Mouse (Mus musculus): ENCODE results near the gene Vmn1r188.

DNA sequence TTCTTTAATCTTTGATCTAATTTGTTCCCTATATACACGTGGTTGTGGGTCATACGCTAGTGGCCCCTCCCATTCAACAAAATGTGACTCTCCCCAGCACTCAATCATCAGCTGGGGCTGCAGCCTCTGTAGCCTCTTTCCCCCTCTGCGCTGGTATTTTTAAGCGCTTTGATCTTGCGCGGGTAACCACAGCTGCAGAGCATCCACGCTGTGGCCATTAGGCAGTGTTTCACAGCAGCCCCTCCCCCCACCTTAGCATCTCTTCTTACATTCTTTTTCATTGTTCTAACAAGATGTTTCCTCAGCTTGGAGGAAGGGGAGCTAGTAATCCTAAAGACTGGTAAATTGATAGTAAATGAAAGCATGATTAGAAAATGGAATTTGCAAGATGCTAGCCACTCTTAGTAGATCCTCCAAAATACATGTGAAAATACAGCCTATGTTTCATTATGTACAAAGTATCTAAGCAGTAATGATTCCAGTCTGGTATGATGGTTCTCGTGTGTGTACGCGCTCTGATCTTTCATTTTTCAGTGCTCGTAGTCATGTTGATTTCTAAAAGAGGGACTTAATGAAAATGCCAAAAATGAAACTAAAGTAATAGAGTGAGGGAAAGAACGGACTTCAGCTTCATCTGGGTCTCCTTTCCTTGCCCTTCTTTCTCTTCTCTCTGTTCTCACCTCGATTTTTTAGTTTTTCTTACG is 34.4 kb upstream of the Vmn1r188 start:
- TF ChIP-seq CTCF (IDR thresholded peaks at IDR 0.05; ENCODE audit: borderline replicate concordance, insufficient read depth, low read length) (no peak), POLR2A (IDR thresholded peaks at IDR 0.05; ENCODE audit: low read depth, low read length) (peak; percentile 66)
